Mouse (Mus musculus): ENCODE results near the gene Gm10666. TPM values are rescaled to one million over a fixed set of nuclear protein-coding genes. Genes with fewer than 3 reads are reported as not detected.
"Not testable (repeated sequence)": the region's sequence is repeated elsewhere in the genome, so short reads cannot be mapped to it uniquely, and the experiment has no call there.

Gene Gm10666
- not detected in 2 replicates for total RNA-seq (2015)
- total RNA-seq (2017) = not detected in 2 replicates

DNA sequence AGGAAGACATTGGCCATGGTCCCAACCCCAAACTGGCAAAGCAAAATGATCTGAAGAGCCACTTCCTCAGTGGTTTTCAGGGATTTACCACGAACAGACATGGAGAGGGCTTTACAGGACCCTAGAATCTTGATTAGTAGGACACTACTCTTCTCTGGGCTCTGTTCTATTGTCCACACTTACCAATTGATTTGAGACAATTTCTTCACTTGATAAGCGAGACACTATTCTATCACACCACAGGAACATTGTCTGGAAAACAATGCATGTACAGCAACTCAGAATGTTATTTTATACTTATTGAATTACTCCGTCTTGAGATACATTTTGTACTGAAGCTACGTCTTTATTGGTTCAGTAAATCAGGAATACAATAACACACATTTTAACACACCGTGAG lies at the start of gene Gm10666:
TSS of gene Gm10666 (minus strand) at position 101 of the 400 bp plus-strand sequence.
- ATAC-seq (ENCODE audit: poor library complexity, severe bottlenecking) = not testable (repeated sequence)

DNA sequence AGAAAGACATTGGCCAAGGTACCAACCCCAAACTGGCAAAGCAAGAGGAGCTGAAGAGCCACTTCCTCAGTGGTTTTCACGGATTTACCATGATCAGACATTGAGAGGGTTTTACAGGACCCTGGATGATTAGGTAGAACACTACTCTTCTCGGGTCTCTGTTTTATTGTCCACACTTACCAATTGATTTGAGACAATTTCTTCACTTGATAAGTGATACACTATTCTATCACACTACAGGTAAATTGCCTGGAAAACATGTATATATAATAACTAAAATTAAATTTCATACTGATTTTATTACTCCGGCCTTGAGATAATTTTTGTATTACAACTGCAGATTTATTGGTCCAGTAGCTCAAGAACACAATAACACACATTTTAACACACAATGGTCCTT lies 29.4 kb upstream of the Gm10666 start, which contains the start of gene Vmn1r142:
TSS of gene Vmn1r142 (minus strand) at position 101 of the 400 bp plus-strand sequence.
- not testable (repeated sequence) for ATAC-seq (ENCODE audit: poor library complexity, severe bottlenecking)

DNA sequence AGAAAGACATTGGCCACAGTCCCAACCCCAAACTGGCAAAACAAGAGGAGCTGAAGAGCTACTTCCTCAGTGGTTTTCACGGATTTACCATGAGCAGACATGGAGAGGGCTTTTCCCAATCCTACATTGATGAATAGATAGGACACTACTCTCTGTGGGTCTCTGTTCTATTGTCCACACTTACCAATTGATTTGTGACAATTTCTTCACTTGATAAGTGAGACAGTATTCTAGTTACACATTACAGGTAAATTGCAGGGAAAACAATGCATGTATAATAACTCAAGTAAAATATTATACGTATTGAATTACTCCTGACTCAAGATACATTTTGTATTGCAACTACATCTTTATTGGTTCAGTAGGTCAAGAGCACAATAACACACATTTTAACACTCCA lies 16.4 kb downstream of the Gm10666 start, which contains the start of gene Gm16451:
TSS of gene Gm16451 (minus strand) at position 101 of the 400 bp plus-strand sequence.
- not testable (repeated sequence) for ATAC-seq (ENCODE audit: poor library complexity, severe bottlenecking)

Other genes starting within 250 kb of the Gm10666 start
- gene Gm5891, start 213.4 kb downstream of the Gm10666 start, total RNA-seq (2015) = not detected in 2 replicates
- gene Gm5891, start 213.4 kb downstream of the Gm10666 start, total RNA-seq (2017) = not detected in 2 replicates
- gene Vmn1r137, start 140.2 kb downstream of the Gm10666 start, total RNA-seq (2015) = not detected in 2 replicates
- not detected in 2 replicates for gene Vmn1r137, start 140.2 kb downstream of the Gm10666 start, total RNA-seq (2017)
- not detected in 2 replicates for gene Vmn1r138, start 105.8 kb downstream of the Gm10666 start, total RNA-seq (2015)
- gene Vmn1r138, start 105.8 kb downstream of the Gm10666 start, total RNA-seq (2017) = not detected in 2 replicates
- not detected in 2 replicates for gene Gm6176, start 78.4 kb downstream of the Gm10666 start, total RNA-seq (2015)
- gene Gm6176, start 78.4 kb downstream of the Gm10666 start, total RNA-seq (2017) = not detected in 2 replicates
- not detected in 2 replicates for gene Vmn1r139, start 65.7 kb downstream of the Gm10666 start, total RNA-seq (2015)
- gene Vmn1r139, start 65.7 kb downstream of the Gm10666 start, total RNA-seq (2017) = not detected in 2 replicates
- not detected in 2 replicates for gene Gm16451, start 16.5 kb downstream of the Gm10666 start, total RNA-seq (2015)
- gene Gm16451, start 16.5 kb downstream of the Gm10666 start, total RNA-seq (2017) = not detected in 2 replicates
- gene Vmn1r142, start 29.3 kb upstream of the Gm10666 start, total RNA-seq (2015) = not detected in 2 replicates
- not detected in 2 replicates for gene Vmn1r142, start 29.3 kb upstream of the Gm10666 start, total RNA-seq (2017)
- gene Vmn1r143, start 54.6 kb upstream of the Gm10666 start, total RNA-seq (2015) = not detected in 2 replicates
- gene Vmn1r143, start 54.6 kb upstream of the Gm10666 start, total RNA-seq (2017) = not detected in 2 replicates
- gene Gm8653, start 66.5 kb upstream of the Gm10666 start, total RNA-seq (2015) = not detected in 2 replicates
- gene Gm8653, start 66.5 kb upstream of the Gm10666 start, total RNA-seq (2017) = not detected in 2 replicates
- not detected in 2 replicates for gene Gm8453, start 94.7 kb upstream of the Gm10666 start, total RNA-seq (2015)
- not detected in 2 replicates for gene Gm8453, start 94.7 kb upstream of the Gm10666 start, total RNA-seq (2017)
- gene Gm4187, start 195.0 kb upstream of the Gm10666 start, total RNA-seq (2015) = not detected in 2 replicates
- gene Gm4187, start 195.0 kb upstream of the Gm10666 start, total RNA-seq (2017) = not detected in 2 replicates
- not detected in 2 replicates for gene Gm8660, start 236.3 kb upstream of the Gm10666 start, total RNA-seq (2015)
- gene Gm8660, start 236.3 kb upstream of the Gm10666 start, total RNA-seq (2017) = not detected in 2 replicates